Mouse (Mus musculus): ENCODE data around the gene Dnaaf5. TPM values are rescaled to one million over a fixed set of nuclear protein-coding genes. Genes with fewer than 3 reads are reported as not detected.

The Dnaaf5 gene
- polyA plus RNA-seq, 1 experiment from 2014 or later: 7.7 TPM

DNA sequence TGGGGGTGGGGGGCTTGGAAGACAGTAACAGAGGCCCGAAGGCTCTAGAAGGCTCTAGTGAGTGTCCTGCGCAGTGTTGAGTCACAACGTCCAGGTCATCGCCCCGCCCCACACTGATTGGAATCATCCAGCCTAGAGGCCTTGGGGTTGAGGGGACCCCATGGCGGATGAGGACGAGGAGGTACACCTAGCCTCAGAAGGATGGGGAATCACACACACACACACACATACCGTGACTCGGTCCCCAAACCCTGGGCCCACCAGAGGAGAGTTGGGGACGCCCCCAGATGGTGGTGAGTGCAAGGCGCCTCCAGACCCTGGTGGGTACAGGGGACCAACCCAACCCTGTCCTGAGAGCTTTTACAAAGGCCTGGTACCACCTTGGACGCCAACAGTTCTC is 20.9 kb upstream of the Dnaaf5 start:
- Histone ChIP-seq H3K27ac (replicated peaks) (peak overlapping the region; percentile 79), H3K4me1 (peaks cover 13% of the 10 kb centered on the region), H3K36me3 (no peaks in the 10 kb centered on the region), H3K4me3 (peak overlapping the region; percentile 71), H3K9me3 (replicated peaks) (no peaks in the 10 kb centered on the region), H3K27me3 (ENCODE audit: low read depth, poor library complexity, severe bottlenecking) (peaks cover 42% of the 10 kb centered on the region)
- peak; percentile 23 for DNase-seq (ENCODE audit: low spot score)
- 6% methylated on average over 12 of the region's 12 CpGs for WGBS

GRCm38 (mm10) chr5:139129572-139130151 is 20.4 kb upstream of the Dnaaf5 start:
- Histone ChIP-seq H3K27ac (replicated peaks) (peak overlapping the region; percentile 79), H3K4me3 (peak overlapping the region; percentile 71), H3K36me3 (no peaks in the 10 kb centered on the region), H3K4me1 (peaks cover 13% of the 10 kb centered on the region), H3K9me3 (replicated peaks) (no peaks in the 10 kb centered on the region), H3K27me3 (ENCODE audit: low read depth, poor library complexity, severe bottlenecking) (peaks cover 42% of the 10 kb centered on the region)
- 3% methylated on average over 52 of the region's 55 CpGs for WGBS
- DNase-seq (ENCODE audit: low spot score): peak; percentile 33

DNA sequence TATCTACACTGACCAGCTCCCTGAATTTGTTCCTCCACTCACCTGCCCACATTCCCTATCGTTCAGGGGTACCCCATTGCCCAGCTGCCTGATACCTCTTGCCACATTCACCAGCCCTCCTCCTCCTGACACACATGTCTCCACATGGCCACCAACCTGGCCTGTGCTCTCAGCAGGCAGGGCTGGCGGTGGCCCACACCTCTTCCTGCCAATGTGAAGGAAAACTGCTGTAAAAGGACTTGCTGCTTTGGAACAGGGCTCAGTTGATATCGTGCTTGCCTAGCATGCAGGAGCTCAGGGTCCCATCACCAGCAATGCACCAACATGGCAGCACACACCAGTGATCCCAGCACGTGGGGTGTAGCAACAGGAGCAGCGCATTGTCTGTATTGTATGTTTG is 19.7 kb upstream of the Dnaaf5 start:
- H3K4me3 ChIP-seq: peak overlapping the region; percentile 71; the same call in 1 of the 2 replicates
- peaks cover 13% of the 10 kb centered on the region for H3K4me1 ChIP-seq
- no peak for DNase-seq (ENCODE audit: low spot score)
- WGBS: 79% methylated on average over 5 of the region's 5 CpGs
- H3K9me3 ChIP-seq (replicated peaks): no peaks in the 10 kb centered on the region
- peaks cover 42% of the 10 kb centered on the region for H3K27me3 ChIP-seq (ENCODE audit: low read depth, poor library complexity, severe bottlenecking)
- no peaks in the 10 kb centered on the region for H3K36me3 ChIP-seq
- no peak overlapping the region for H3K27ac ChIP-seq (replicated peaks)

GRCm38 (mm10) chr5:139134501-139134900 is 15.5 kb upstream of the Dnaaf5 start:
- Histone ChIP-seq H3K4me1 (peaks cover 4% of the 10 kb centered on the region), H3K4me3 (no peak overlapping the region), H3K27ac (replicated peaks) (no peak overlapping the region), H3K36me3 (no peaks in the 10 kb centered on the region), H3K27me3 (ENCODE audit: low read depth, poor library complexity, severe bottlenecking) (peaks cover 25% of the 10 kb centered on the region), H3K9me3 (replicated peaks) (no peaks in the 10 kb centered on the region)
- DNase-seq (ENCODE audit: low spot score): no peak
- WGBS: 84% methylated on average over 8 of the region's 8 CpGs

- no peaks in the 10 kb centered on the region for H3K9me3 ChIP-seq (replicated peaks)
- 0 out of 2 replicates have a peak, but pooled peaks cover 5% of the 10 kb centered on the region for H3K4me1 ChIP-seq
- H3K4me3 ChIP-seq: no peak overlapping the region
- H3K36me3 ChIP-seq: no peaks in the 10 kb centered on the region
- DNase-seq (ENCODE audit: low spot score): no peak
- peaks cover 8% of the 10 kb centered on the region for H3K27me3 ChIP-seq (ENCODE audit: low read depth, poor library complexity, severe bottlenecking)
- WGBS: 66% methylated on average over 1 of the region's 1 CpGs
- H3K27ac ChIP-seq (replicated peaks): no peak overlapping the region
Observed at GRCm38 (mm10) chr5:139136341-139136740, 13.7 kb upstream of the Dnaaf5 start.

- no peaks in the 10 kb centered on the region for H3K27me3 ChIP-seq (ENCODE audit: low read depth, poor library complexity, severe bottlenecking)
- 90% methylated on average over 6 of the region's 6 CpGs for WGBS
Observed at GRCm38 (mm10) chr5:139137176-139137575, 12.8 kb upstream of the Dnaaf5 start.

GRCm38 (mm10) chr5:139138261-139138925 is 11.6 kb upstream of the Dnaaf5 start:
- H3K9me3 ChIP-seq (replicated peaks): no peaks in the 10 kb centered on the region
- no peak overlapping the region for H3K27ac ChIP-seq (replicated peaks)
- 0 out of 2 replicates have a peak, but pooled peaks cover 5% of the 10 kb centered on the region for H3K4me1 ChIP-seq
- no peak for DNase-seq (ENCODE audit: low spot score)
- H3K4me3 ChIP-seq: no peak overlapping the region
- no peaks in the 10 kb centered on the region for H3K36me3 ChIP-seq
- WGBS: 85% methylated on average over 12 of the region's 12 CpGs
- H3K27me3 ChIP-seq (ENCODE audit: low read depth, poor library complexity, severe bottlenecking): no peaks in the 10 kb centered on the region

More at GRCm38 (mm10) chr5:139137176-139137575, 12.8 kb upstream of the Dnaaf5 start:
- H3K4me3 ChIP-seq: no peak overlapping the region
- H3K9me3 ChIP-seq (replicated peaks): no peaks in the 10 kb centered on the region
- no peaks in the 10 kb centered on the region for H3K36me3 ChIP-seq
- H3K4me1 ChIP-seq: 0 out of 2 replicates have a peak, but pooled peaks cover 5% of the 10 kb centered on the region
- H3K27ac ChIP-seq (replicated peaks): no peak overlapping the region
- DNase-seq (ENCODE audit: low spot score): no peak

DNA sequence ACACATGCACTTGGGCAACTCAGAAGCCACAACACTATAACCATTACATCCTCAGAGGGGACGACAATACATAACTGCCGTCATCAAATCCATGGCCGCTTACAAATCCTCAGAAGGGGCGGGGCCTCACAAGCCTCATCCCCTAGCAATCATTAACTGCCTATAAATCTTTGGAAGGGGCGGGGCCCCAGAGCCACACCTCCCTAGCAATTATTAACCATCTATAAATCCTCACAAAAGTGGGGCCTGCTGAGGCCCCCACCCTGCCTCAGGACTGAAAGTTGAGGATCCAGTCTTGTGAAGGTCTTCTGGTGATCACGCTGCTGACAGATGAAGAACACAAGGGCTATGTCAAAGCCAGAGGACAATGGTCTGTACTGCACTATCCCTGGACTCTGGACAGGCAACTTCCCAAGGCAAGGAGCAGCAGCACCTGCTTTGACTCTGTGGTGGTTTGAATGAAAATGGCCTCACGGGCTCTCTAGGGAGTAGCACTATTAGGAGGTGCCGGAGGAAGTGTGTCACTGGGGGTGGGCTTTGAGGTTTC is 11.0 kb upstream of the Dnaaf5 start:
- no peak overlapping the region for H3K27ac ChIP-seq (replicated peaks)
- WGBS: 90% methylated on average over 8 of the region's 8 CpGs
- no peak overlapping the region for H3K4me3 ChIP-seq
- DNase-seq (ENCODE audit: low spot score): no peak
- no peaks in the 10 kb centered on the region for H3K9me3 ChIP-seq (replicated peaks)
- no peaks in the 10 kb centered on the region for H3K27me3 ChIP-seq (ENCODE audit: low read depth, poor library complexity, severe bottlenecking)
- 0 out of 2 replicates have a peak, but pooled peaks cover 5% of the 10 kb centered on the region for H3K4me1 ChIP-seq
- H3K36me3 ChIP-seq: no peaks in the 10 kb centered on the region

DNA sequence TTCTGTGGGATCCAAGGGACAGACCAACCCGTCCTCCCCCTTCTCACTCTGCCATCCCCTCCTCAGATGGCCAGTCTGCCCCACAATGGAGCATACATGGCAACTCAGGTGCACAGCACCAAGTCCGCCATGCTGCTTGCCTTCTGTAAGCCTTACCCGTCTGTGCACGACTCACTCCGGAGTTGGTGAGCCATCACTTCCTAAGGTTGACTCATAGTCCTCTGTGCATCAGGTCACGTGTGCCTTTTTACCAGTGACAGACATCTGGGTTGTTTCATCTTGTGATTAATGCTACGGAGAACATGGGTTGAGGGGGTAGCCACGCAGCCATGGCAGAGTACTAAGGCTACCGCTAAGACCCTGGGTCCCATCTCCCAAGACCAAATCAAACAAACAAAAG is 9.4 kb upstream of the Dnaaf5 start:
- Histone ChIP-seq H3K36me3 (no peaks in the 10 kb centered on the region), H3K9me3 (replicated peaks) (no peaks in the 10 kb centered on the region), H3K27ac (replicated peaks) (no peak overlapping the region), H3K4me1 (0 out of 2 replicates have a peak, but pooled peaks cover 5% of the 10 kb centered on the region), H3K4me3 (no peak overlapping the region), H3K27me3 (ENCODE audit: low read depth, poor library complexity, severe bottlenecking) (no peaks in the 10 kb centered on the region)
- 87% methylated on average over 9 of the region's 9 CpGs for WGBS
- no peak for DNase-seq (ENCODE audit: low spot score)

GRCm38 (mm10) chr5:139141326-139141725 is 8.7 kb upstream of the Dnaaf5 start:
- Histone ChIP-seq H3K27me3 (ENCODE audit: low read depth, poor library complexity, severe bottlenecking) (no peaks in the 10 kb centered on the region), H3K27ac (replicated peaks) (no peak overlapping the region), H3K4me3 (no peak overlapping the region), H3K9me3 (replicated peaks) (no peaks in the 10 kb centered on the region), H3K4me1 (0 out of 2 replicates have a peak, but pooled peaks cover 5% of the 10 kb centered on the region), H3K36me3 (no peaks in the 10 kb centered on the region)
- 81% methylated on average over 5 of the region's 5 CpGs for WGBS
- DNase-seq (ENCODE audit: low spot score): no peak

DNA sequence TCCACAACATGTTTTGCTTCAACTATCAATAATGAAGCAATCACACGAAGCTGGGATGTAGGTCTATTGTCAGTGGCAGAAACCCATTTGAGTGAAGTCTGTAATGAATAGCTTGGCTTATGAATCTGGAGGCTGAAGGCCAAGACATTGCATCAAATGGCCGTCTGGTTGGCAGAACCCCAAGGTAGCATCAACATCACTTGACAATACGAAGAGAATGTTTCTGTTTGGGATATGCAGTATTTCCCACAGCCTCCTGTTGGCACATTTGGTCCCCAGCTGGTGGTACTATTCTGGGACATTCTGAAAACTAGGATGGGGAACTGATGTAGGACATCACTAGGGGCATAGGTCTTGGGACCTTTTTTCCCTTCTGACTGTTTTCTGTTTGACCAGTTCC is 6.1 kb upstream of the Dnaaf5 start:
- H3K27ac ChIP-seq (replicated peaks): no peak overlapping the region
- DNase-seq (ENCODE audit: low spot score): no peak
- H3K4me1 ChIP-seq: peaks cover 5% of the 10 kb centered on the region
- no peaks in the 10 kb centered on the region for H3K27me3 ChIP-seq (ENCODE audit: low read depth, poor library complexity, severe bottlenecking)
- H3K36me3 ChIP-seq: no peaks in the 10 kb centered on the region
- H3K4me3 ChIP-seq: no peak overlapping the region
- WGBS: 83% methylated on average over 3 of the region's 3 CpGs
- no peaks in the 10 kb centered on the region for H3K9me3 ChIP-seq (replicated peaks)

GRCm38 (mm10) chr5:139145726-139146125 is 4.3 kb upstream of the Dnaaf5 start:
- no peak overlapping the region for H3K4me3 ChIP-seq
- H3K9me3 ChIP-seq (replicated peaks): no peaks in the 10 kb centered on the region
- WGBS: 91% methylated on average over 4 of the region's 4 CpGs
- no peak overlapping the region for H3K27ac ChIP-seq (replicated peaks)
- peaks cover 11% of the 10 kb centered on the region for H3K4me1 ChIP-seq
- no peaks in the 10 kb centered on the region for H3K27me3 ChIP-seq (ENCODE audit: low read depth, poor library complexity, severe bottlenecking)
- DNase-seq (ENCODE audit: low spot score): no peak
- no peaks in the 10 kb centered on the region for H3K36me3 ChIP-seq

DNA sequence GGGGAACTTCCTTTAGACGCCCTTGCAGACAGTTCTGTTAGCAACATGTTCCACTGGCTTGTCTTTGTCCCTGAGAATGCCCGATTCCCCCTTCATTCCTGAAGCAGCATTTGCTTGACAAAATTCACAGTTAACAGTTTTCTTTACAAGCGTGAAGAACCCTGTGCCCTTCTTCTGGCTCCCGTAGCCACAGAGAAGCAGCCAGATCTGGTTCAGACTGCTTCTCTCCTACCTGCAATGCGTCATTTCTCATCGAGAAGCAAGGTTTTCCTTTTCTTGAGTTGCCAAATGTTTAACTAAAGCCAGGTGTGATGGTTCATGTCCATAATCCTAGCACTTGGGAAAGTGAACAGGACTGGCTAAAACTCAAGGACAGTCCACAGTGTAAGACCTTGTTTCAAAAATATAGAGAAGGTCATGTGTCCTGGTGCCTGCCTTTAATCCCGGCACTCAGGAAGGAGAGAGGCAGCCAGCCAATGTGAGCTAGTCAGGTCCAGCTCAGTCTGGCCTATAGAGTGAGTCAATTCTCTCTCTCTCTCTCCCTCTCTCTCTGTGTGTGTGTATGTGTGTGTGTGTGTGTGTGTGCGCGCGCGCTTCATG is 3.4 kb upstream of the Dnaaf5 start:
- Histone ChIP-seq H3K27me3 (ENCODE audit: low read depth, poor library complexity, severe bottlenecking) (no peaks in the 10 kb centered on the region), H3K4me1 (peaks cover 18% of the 10 kb centered on the region), H3K27ac (replicated peaks) (no peak overlapping the region), H3K9me3 (replicated peaks) (no peaks in the 10 kb centered on the region), H3K36me3 (no peaks in the 10 kb centered on the region), H3K4me3 (no peak overlapping the region)
- 94% methylated on average over 11 of the region's 11 CpGs for WGBS
- DNase-seq (ENCODE audit: low spot score): no peak
